Mouse (Mus musculus): ENCODE results near the gene Foxred2. TPM values are rescaled to one million over a fixed set of nuclear protein-coding genes. Genes with fewer than 3 reads are reported as not detected.

Foxred2 gene
- polyA plus RNA-seq, 1 experiment from 2014 or later = 8.4 TPM

DNA sequence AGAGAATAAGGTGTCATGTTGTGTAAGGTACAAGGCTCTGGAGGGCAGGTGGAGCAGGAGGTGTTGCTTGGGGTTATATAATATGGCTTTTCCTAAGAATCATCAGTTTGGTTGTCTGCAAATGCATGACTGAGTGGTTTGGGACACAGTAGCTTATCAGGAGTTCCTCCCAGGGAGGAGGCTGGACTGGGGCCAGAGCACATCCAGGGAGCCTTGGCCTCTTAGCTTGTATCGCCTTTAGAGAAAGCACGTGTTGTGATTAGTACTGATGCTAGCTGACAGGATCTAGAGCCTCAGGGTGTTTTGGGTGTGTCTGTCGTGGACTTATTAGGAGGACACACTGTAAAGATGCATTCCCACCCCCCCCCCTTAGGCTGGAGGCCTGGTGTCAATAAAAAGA is 21.1 kb upstream of the Foxred2 start:
- Histone ChIP-seq H3K4me2 (ENCODE audit: low read depth, low read length) (no peak overlapping the region), H3K4me3 (ENCODE audit: low read depth, low read length) (no peak overlapping the region), H3K9me3 (replicated peaks; ENCODE audit: control insufficient read depth, low read length) (no peaks in the 10 kb centered on the region), H3K4me1 (ENCODE audit: control insufficient read depth, insufficient read depth, low read length) (no peaks in the 10 kb centered on the region), H3K36me3 (replicated peaks; ENCODE audit: control insufficient read depth, insufficient read depth, low read depth, low read length) (no peaks in the 10 kb centered on the region), H3K27me3 (ENCODE audit: control insufficient read depth, insufficient read depth, low read length) (no peaks in the 10 kb centered on the region), H3K27ac (replicated peaks; ENCODE audit: low read depth, low read length) (no peak overlapping the region), H3K9ac (replicated peaks; ENCODE audit: low read length) (no peak overlapping the region)
- no peak for ATAC-seq (replicated peaks; ENCODE audit: insufficient number of reproducible peaks, low FRiP score, low TSS enrichment, low read depth)
- DNase-seq (ENCODE audit: low spot score) = no peak
- WGBS = 70% methylated on average over 3 of the region's 3 CpGs

DNA sequence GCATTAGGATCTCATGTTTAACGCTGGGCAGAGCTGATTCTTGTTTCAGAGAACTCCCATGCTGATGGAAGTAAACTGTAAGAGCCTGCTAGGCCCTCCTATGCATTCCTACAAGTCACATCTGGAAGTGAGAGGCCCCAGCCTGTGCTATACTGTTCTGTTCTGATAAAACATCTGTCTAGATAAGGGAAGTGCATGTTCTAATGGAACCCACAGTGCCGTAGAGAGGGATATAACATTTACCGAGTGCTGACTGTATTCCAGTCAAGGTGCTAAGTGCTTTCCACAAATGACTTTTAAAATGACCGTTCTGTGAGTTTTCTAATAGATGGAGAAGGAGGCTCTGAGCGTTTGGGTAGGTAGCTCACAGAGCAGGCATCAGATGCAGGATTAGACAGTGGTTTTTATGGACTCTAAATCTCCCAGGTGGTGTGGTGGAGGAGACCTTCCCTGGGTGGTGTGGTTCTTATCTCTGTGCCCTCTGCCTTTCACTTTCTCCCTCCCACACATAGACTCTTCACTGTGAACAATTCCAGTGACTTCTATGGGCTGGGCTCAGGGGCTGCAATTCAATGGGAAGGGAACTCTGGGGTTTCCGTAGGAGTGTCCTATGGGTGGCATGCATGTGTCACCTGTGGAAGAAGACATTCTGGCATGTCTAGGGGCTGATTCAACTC is 17.8 kb upstream of the Foxred2 start:
- H3K9me3 ChIP-seq (replicated peaks; ENCODE audit: control insufficient read depth, low read length) = no peaks in the 10 kb centered on the region
- 74% methylated on average over 6 of the region's 6 CpGs for WGBS
- H3K9ac ChIP-seq (replicated peaks; ENCODE audit: low read length) = no peak overlapping the region
- H3K4me1 ChIP-seq (ENCODE audit: control insufficient read depth, insufficient read depth, low read length) = no peaks in the 10 kb centered on the region
- DNase-seq (ENCODE audit: low spot score) = no peak
- no peak for ATAC-seq (replicated peaks; ENCODE audit: insufficient number of reproducible peaks, low FRiP score, low TSS enrichment, low read depth)
- H3K4me3 ChIP-seq (ENCODE audit: low read depth, low read length) = no peak overlapping the region
- no peak overlapping the region for H3K4me2 ChIP-seq (ENCODE audit: low read depth, low read length)
- H3K27me3 ChIP-seq (ENCODE audit: control insufficient read depth, insufficient read depth, low read length) = no peaks in the 10 kb centered on the region
- H3K36me3 ChIP-seq (replicated peaks; ENCODE audit: control insufficient read depth, insufficient read depth, low read depth, low read length) = no peaks in the 10 kb centered on the region
- H3K27ac ChIP-seq (replicated peaks; ENCODE audit: low read depth, low read length) = no peak overlapping the region

DNA sequence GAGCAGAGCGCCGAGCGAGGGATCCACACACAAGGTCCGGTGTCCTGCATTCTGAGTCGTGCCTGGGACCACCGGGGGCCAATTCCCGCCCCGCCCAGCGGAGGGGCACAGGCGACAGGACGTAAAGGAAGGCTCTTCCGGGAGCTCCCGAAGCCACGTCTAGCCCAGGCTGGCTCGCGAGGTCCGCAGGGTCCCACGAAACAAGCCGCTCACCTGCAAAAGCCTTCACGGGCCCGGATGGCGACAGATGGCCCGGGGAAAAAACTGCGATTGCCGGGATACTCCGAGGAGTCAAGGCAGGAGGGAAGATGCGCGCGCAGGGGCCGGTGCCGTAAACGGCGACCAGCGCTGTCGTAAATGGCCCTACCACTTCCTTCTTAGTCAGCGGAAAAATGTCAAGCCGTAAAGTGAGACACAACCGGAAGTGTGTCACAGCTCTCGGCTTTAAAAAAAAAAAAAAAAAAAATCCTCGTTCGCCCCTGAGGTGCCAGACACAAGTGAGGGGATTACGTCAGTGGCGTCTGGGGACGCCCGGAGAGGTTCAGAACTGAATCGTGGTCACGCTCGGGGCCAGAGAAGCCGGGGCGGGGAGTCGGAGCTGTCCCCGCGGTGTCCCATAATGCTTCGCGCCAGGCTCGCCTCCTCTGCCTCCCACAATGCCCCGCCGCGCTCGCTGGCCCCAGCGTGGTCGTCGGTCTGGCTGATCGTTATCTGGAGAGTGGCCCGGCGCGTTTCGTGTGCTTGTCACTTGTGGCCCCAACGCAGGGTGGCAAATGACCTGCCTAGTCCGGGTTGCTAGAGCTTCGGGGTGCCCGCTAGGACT is 14.2 kb upstream of the Foxred2 start, which contains the start of gene Eif3d:
TSS of gene Eif3d (minus strand) at position 344 of the 823 bp plus-strand sequence.
- no peaks in the 10 kb centered on the region for H3K4me1 ChIP-seq (ENCODE audit: control insufficient read depth, insufficient read depth, low read length)
- H3K9ac ChIP-seq (replicated peaks; ENCODE audit: low read length) = peak within 1 kb of the TSS; percentile 92
- H3K4me2 ChIP-seq (ENCODE audit: low read depth, low read length) = peak within 1 kb of the TSS; percentile 92
- under 1% methylated on average over 72 of the region's 72 CpGs for WGBS
- H3K27me3 ChIP-seq (ENCODE audit: control insufficient read depth, insufficient read depth, low read length) = no peaks in the 10 kb centered on the region
- H3K9me3 ChIP-seq (replicated peaks; ENCODE audit: control insufficient read depth, low read length) = no peaks in the 10 kb centered on the region
- H3K36me3 ChIP-seq (replicated peaks; ENCODE audit: control insufficient read depth, insufficient read depth, low read depth, low read length) = peaks cover 7% of the 10 kb centered on the region
- DNase-seq (ENCODE audit: low spot score) (peak; percentile 95), ATAC-seq (replicated peaks; ENCODE audit: insufficient number of reproducible peaks, low FRiP score, low TSS enrichment, low read depth) (peak; percentile 72)
- peak within 1 kb of the TSS; percentile 97 for H3K27ac ChIP-seq (replicated peaks; ENCODE audit: low read depth, low read length)
- H3K4me3 ChIP-seq (ENCODE audit: low read depth, low read length) = peak within 1 kb of the TSS; percentile 94

DNA sequence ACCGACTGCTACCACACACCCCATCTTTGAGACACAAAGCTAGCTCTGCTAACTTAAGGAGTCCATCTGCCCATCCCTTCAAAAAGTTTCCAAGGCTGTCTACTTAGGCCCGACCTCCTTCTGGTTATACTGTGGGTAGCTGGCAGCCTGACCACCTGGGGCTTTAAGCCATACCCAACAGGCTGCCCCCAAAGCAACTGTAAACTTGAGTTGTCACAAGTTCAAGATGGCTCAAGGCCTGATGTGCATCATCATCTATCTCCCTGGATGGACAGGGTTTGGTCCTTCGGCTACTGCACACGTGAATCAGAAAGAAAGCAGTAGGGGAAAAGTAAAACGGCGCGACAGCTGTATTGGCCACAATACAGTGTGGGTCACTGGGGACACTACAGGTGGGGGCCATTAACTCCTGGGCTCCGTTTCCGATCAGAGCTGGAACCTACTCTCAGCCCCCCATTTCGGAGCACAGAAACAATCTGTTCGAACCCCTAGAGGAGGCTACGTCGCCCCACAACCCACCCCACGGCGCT is 13.5 kb upstream of the Foxred2 start:
- Histone ChIP-seq H3K27me3 (ENCODE audit: control insufficient read depth, insufficient read depth, low read length) (no peaks in the 10 kb centered on the region), H3K27ac (replicated peaks; ENCODE audit: low read depth, low read length) (peak overlapping the region; percentile 97), H3K4me1 (ENCODE audit: control insufficient read depth, insufficient read depth, low read length) (no peaks in the 10 kb centered on the region), H3K9ac (replicated peaks; ENCODE audit: low read length) (peak overlapping the region; percentile 92), H3K4me2 (ENCODE audit: low read depth, low read length) (peak overlapping the region; percentile 92), H3K36me3 (replicated peaks; ENCODE audit: control insufficient read depth, insufficient read depth, low read depth, low read length) (peaks cover 7% of the 10 kb centered on the region), H3K9me3 (replicated peaks; ENCODE audit: control insufficient read depth, low read length) (no peaks in the 10 kb centered on the region), H3K4me3 (ENCODE audit: low read depth, low read length) (peak overlapping the region; percentile 94)
- WGBS = 3% methylated on average over 15 of the region's 15 CpGs
- DNase-seq (ENCODE audit: low spot score) (peak; percentile 2), ATAC-seq (replicated peaks; ENCODE audit: insufficient number of reproducible peaks, low FRiP score, low TSS enrichment, low read depth) (peak; percentile 71; the same call in 1 of the 2 replicates)

DNA sequence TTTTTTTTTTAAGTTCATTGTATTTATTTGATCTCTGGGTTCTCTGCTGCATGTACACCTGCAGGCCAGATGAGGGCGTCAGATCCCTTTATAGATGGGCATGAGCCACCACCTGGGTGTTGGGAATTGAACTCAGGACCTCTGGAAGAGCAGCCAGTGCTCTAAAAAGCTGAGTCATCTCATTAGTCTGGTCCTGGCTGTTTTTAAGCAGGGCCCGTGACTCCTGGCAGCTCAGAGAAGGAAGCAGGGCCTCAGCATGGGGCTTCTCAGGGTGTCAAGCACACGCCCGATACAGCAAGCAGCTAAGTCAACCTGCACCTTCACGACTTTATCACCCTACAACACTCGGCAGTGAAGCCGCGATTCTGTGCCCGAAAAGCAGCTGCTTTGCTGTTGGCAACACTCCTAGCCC is 8.6 kb upstream of the Foxred2 start:
- WGBS = 82% methylated on average over 9 of the region's 9 CpGs
- ATAC-seq (replicated peaks; ENCODE audit: insufficient number of reproducible peaks, low FRiP score, low TSS enrichment, low read depth) (no peak), DNase-seq (ENCODE audit: low spot score) (no peak)
- Histone ChIP-seq H3K4me3 (ENCODE audit: low read depth, low read length) (no peak overlapping the region), H3K9ac (replicated peaks; ENCODE audit: low read length) (no peak overlapping the region), H3K9me3 (replicated peaks; ENCODE audit: control insufficient read depth, low read length) (no peaks in the 10 kb centered on the region), H3K4me1 (ENCODE audit: control insufficient read depth, insufficient read depth, low read length) (no peaks in the 10 kb centered on the region), H3K27me3 (ENCODE audit: control insufficient read depth, insufficient read depth, low read length) (no peaks in the 10 kb centered on the region), H3K27ac (replicated peaks; ENCODE audit: low read depth, low read length) (no peak overlapping the region), H3K36me3 (replicated peaks; ENCODE audit: control insufficient read depth, insufficient read depth, low read depth, low read length) (peaks cover 28% of the 10 kb centered on the region), H3K4me2 (ENCODE audit: low read depth, low read length) (no peak overlapping the region)

DNA sequence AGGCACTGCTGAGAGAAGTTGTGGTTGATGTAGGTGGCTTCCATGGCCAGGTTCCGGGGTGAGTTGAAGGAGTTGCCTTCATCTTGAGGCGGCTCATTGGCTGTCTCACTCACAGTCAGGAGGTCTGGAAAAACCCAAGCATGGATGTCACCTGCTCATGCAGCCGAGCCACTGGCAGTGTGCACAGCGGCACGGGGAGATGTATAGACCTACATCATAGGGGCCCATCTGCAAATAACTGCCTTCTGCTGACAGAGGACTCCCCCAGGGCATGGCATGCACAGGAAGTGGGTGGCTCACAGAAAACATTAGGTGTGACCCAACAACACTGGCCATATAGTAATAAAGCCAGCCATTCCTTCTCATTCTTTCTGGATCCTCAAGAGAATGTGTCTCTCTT is 5.9 kb upstream of the Foxred2 start:
- H3K4me1 ChIP-seq (ENCODE audit: control insufficient read depth, insufficient read depth, low read length) = no peaks in the 10 kb centered on the region
- WGBS = 96% methylated on average over 5 of the region's 5 CpGs

DNA sequence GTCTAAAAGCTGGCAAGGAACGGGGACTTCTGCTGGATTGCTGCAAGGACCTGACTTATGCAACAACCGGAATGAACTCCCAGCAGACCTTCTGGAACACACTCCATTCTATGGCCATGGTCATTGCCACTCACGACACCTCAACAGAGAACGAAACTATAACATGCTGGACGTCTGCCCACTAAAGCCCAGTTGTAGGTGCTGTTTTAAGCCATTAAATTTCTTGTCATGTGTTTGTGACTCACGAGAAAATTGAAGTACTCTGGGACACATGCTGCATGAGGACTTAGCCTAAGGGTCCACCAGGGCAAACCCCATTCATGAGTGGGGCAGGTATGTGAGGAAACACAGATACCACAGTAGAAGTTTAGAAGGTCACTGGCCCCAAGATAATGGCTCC is 4.2 kb upstream of the Foxred2 start:
- H3K9me3 ChIP-seq (replicated peaks; ENCODE audit: control insufficient read depth, low read length) = no peaks in the 10 kb centered on the region
- H3K36me3 ChIP-seq (replicated peaks; ENCODE audit: control insufficient read depth, insufficient read depth, low read depth, low read length) = peaks cover 22% of the 10 kb centered on the region
- peaks cover 4% of the 10 kb centered on the region; the same call in 1 of the 2 replicates for H3K27me3 ChIP-seq (ENCODE audit: control insufficient read depth, insufficient read depth, low read length)
- H3K4me3 ChIP-seq (ENCODE audit: low read depth, low read length) = no peak overlapping the region
- 83% methylated on average over 6 of the region's 6 CpGs for WGBS
- no peak overlapping the region for H3K27ac ChIP-seq (replicated peaks; ENCODE audit: low read depth, low read length)
- no peak for ATAC-seq (replicated peaks; ENCODE audit: insufficient number of reproducible peaks, low FRiP score, low TSS enrichment, low read depth)
- H3K4me1 ChIP-seq (ENCODE audit: control insufficient read depth, insufficient read depth, low read length) = no peaks in the 10 kb centered on the region
- no peak overlapping the region for H3K4me2 ChIP-seq (ENCODE audit: low read depth, low read length)
- H3K9ac ChIP-seq (replicated peaks; ENCODE audit: low read length) = no peak overlapping the region
- no peak for DNase-seq (ENCODE audit: low spot score)

More for the DNA sequence above, 5.9 kb upstream of the Foxred2 start:
- no peak for DNase-seq (ENCODE audit: low spot score)
- H3K4me2 ChIP-seq (ENCODE audit: low read depth, low read length) = no peak overlapping the region
- H3K36me3 ChIP-seq (replicated peaks; ENCODE audit: control insufficient read depth, insufficient read depth, low read depth, low read length) = peaks cover 28% of the 10 kb centered on the region
- no peaks in the 10 kb centered on the region for H3K9me3 ChIP-seq (replicated peaks; ENCODE audit: control insufficient read depth, low read length)
- no peaks in the 10 kb centered on the region for H3K27me3 ChIP-seq (ENCODE audit: control insufficient read depth, insufficient read depth, low read length)
- no peak overlapping the region for H3K4me3 ChIP-seq (ENCODE audit: low read depth, low read length)
- no peak overlapping the region for H3K9ac ChIP-seq (replicated peaks; ENCODE audit: low read length)
- ATAC-seq (replicated peaks; ENCODE audit: insufficient number of reproducible peaks, low FRiP score, low TSS enrichment, low read depth) = no peak
- H3K27ac ChIP-seq (replicated peaks; ENCODE audit: low read depth, low read length) = no peak overlapping the region

DNA sequence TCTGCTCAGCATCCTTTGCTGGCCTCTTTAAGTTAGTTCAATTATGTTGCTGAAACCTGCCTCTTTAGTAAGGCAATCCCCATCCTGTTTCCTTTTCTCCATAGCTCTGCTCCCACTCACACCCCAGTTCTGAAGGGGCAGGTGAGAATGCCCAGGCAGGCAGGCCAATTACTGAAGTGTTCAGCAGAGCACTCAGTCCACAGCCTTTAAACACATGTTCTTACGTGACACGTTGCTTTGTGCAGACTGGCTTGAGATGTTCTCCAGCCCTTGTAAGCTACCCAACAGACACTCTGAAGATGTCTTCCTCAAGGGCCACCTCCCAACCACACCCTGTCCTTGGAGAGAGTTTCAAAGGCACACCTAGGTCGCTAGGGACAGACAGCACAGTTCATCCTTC is 1.5 kb upstream of the Foxred2 start:
- 61% methylated on average over 3 of the region's 3 CpGs for WGBS
- Histone ChIP-seq H3K27me3 (ENCODE audit: control insufficient read depth, insufficient read depth, low read length) (peaks cover 9% of the 10 kb centered on the region; the same call in 1 of the 2 replicates), H3K4me2 (ENCODE audit: low read depth, low read length) (no peak overlapping the region), H3K27ac (replicated peaks; ENCODE audit: low read depth, low read length) (no peak overlapping the region), H3K9ac (replicated peaks; ENCODE audit: low read length) (no peak overlapping the region), H3K4me1 (ENCODE audit: control insufficient read depth, insufficient read depth, low read length) (no peaks in the 10 kb centered on the region), H3K4me3 (ENCODE audit: low read depth, low read length) (no peak overlapping the region), H3K36me3 (replicated peaks; ENCODE audit: control insufficient read depth, insufficient read depth, low read depth, low read length) (peaks cover 14% of the 10 kb centered on the region), H3K9me3 (replicated peaks; ENCODE audit: control insufficient read depth, low read length) (no peaks in the 10 kb centered on the region)
- no peak for ATAC-seq (replicated peaks; ENCODE audit: insufficient number of reproducible peaks, low FRiP score, low TSS enrichment, low read depth)
- DNase-seq (ENCODE audit: low spot score) = no peak

Data from embryonic facial prominence, embryonic 11.5 days (tissue).